Mouse (Mus musculus): ENCODE results near the gene Mtfp1.

Mtfp1 gene

GRCm38 (mm10) chr11:4083316-4084078, 11.7 kb downstream of the Mtfp1 start:
- DNase-seq (ENCODE audit: low read depth in 2 of 2, low spot score in 2 of 2): peak; percentile 35 to 47

- DNase-seq (ENCODE audit: low read depth in 2 of 2, low spot score in 2 of 2): peak in 1 of 2 experiments; percentile 37
Observed at GRCm38 (mm10) chr11:4080219-4080618, 15.0 kb downstream of the Mtfp1 start.

GRCm38 (mm10) chr11:4078267-4078933, 16.8 kb downstream of the Mtfp1 start:
- no peak for DNase-seq (ENCODE audit: low read depth in 2 of 2, low spot score in 2 of 2)

- no peak for DNase-seq (ENCODE audit: low read depth in 2 of 2, low spot score in 2 of 2)
Observed at GRCm38 (mm10) chr11:4076633-4077032, 18.6 kb downstream of the Mtfp1 start.

- DNase-seq (ENCODE audit: low read depth in 2 of 2, low spot score in 2 of 2): no peak
Observed at GRCm38 (mm10) chr11:4069664-4070063, 25.6 kb downstream of the Mtfp1 start.

- no peak for DNase-seq (ENCODE audit: low read depth in 2 of 2, low spot score in 2 of 2)
Observed at GRCm38 (mm10) chr11:4064627-4065122, 30.6 kb downstream of the Mtfp1 start, which contains the start of gene Sec14l3. Gene Sec14l3 (plus strand): TSS chr11:4064841.

GRCm38 (mm10) chr11:4062981-4063380, 32.3 kb downstream of the Mtfp1 start:
- no peak for DNase-seq (ENCODE audit: low read depth in 2 of 2, low spot score in 2 of 2)

- no peak for DNase-seq (ENCODE audit: low read depth in 2 of 2, low spot score in 2 of 2)
Observed at GRCm38 (mm10) chr11:4062523-4062922, 32.7 kb downstream of the Mtfp1 start.

- no peak for DNase-seq (ENCODE audit: low read depth in 2 of 2, low spot score in 2 of 2)
Observed at GRCm38 (mm10) chr11:4060866-4061575, 34.2 kb downstream of the Mtfp1 start.

GRCm38 (mm10) chr11:4053586-4053985, 41.7 kb downstream of the Mtfp1 start:
- DNase-seq (ENCODE audit: low read depth in 2 of 2, low spot score in 2 of 2): peak; percentile 38 to 53

GRCm38 (mm10) chr11:4048438-4048837, 46.8 kb downstream of the Mtfp1 start:
- no peak for DNase-seq (ENCODE audit: low read depth in 2 of 2, low spot score in 2 of 2)

GRCm38 (mm10) chr11:4047766-4048165, 47.5 kb downstream of the Mtfp1 start:
- no peak for DNase-seq (ENCODE audit: low read depth in 2 of 2, low spot score in 2 of 2)

GRCm38 (mm10) chr11:4046526-4046925, 48.7 kb downstream of the Mtfp1 start:
- DNase-seq (ENCODE audit: low read depth in 2 of 2, low spot score in 2 of 2): no peak

- DNase-seq (ENCODE audit: low read depth in 2 of 2, low spot score in 2 of 2): no peak
Observed at GRCm38 (mm10) chr11:4043081-4043480, 52.2 kb downstream of the Mtfp1 start.
